Mouse (Mus musculus) hindbrain, embryonic 10.5 days (tissue): ENCODE results near the gene Mark3. TPM values are rescaled to one million over a fixed set of nuclear protein-coding genes. Genes with fewer than 3 reads are reported as not detected.

Experiments used
- DNase-seq: peaks from one replicate; pipeline ENCODE4 v3.0.0-alpha.2; 2017; ENCODE audit warnings: low spot score
- H3K27ac ChIP-seq: fragments of 300-500 bp; sonication (generic); 2 replicates; pipeline ENCODE4 v1.5.1; 2016; ENCODE audit warnings: mild to moderate bottlenecking, moderate library complexity
- H3K27me3 ChIP-seq: fragments of 300-500 bp; sonication (generic); 2 replicates; pipeline ENCODE4 v1.6.1; 2016; ENCODE audit warnings: mild to moderate bottlenecking; ENCODE audit not compliant: poor library complexity, insufficient read depth, severe bottlenecking
- H3K36me3 ChIP-seq: fragments of 300-500 bp; sonication (generic); 2 replicates; pipeline ENCODE4 v1.6.1; 2016; ENCODE audit warnings: mild to moderate bottlenecking, moderate library complexity
- H3K4me1 ChIP-seq: fragments of 300-500 bp; sonication (generic); replicated peaks from 2 replicates; pipeline ENCODE4 v1.6.1; 2016; ENCODE audit warnings: mild to moderate bottlenecking
- H3K4me3 ChIP-seq: fragments of 300-500 bp; sonication (generic); 2 replicates; pipeline ENCODE4 v1.5.1; 2016; ENCODE audit warnings: mild to moderate bottlenecking, moderate library complexity
- H3K9me3 ChIP-seq: fragments of 300-500 bp; sonication (generic); 2 replicates; pipeline ENCODE4 v1.6.1; 2016; ENCODE audit warnings: mild to moderate bottlenecking, moderate library complexity
- WGBS: fragments of 180-500 bp; shearing (Covaris S2); methylation state at CpG from one replicate; pipeline ENCODE4 v1.1.7; 2016; 5-methylcytosine and 5-hydroxymethylcytosine counted together
- polyA plus RNA-seq: library from polyadenylated mRNA; unstranded; fragments of >200 nt; fragmentation: Nextera tagmentation; extraction: Ambion mirVana; gene quantifications from 2 replicates; pipeline ENCODE4 v1.2.1, GENCODE M21; 2016

Gene Mark3
- polyA plus RNA-seq, 1 experiment from 2014 or later = 49.3 TPM

- DNase-seq = no peak
- no peaks in the 10 kb centered on the region for H3K9me3 ChIP-seq
- H3K27ac ChIP-seq = 0 out of 2 replicates have a peak overlapping the region, but pooled peaks have one; percentile 29
- WGBS = 63% methylated on average over 2 of the region's 2 CpGs
- no peak overlapping the region for H3K4me3 ChIP-seq
- H3K4me1 ChIP-seq = peaks cover 70% of the 10 kb centered on the region
- H3K36me3 ChIP-seq = peaks cover 17% of the 10 kb centered on the region
- H3K27me3 ChIP-seq = peaks cover 61% of the 10 kb centered on the region
These were observed 100.6 kb downstream of the Mark3 start for GRCm38 (mm10) chr12:111674850-111675486.

DNA sequence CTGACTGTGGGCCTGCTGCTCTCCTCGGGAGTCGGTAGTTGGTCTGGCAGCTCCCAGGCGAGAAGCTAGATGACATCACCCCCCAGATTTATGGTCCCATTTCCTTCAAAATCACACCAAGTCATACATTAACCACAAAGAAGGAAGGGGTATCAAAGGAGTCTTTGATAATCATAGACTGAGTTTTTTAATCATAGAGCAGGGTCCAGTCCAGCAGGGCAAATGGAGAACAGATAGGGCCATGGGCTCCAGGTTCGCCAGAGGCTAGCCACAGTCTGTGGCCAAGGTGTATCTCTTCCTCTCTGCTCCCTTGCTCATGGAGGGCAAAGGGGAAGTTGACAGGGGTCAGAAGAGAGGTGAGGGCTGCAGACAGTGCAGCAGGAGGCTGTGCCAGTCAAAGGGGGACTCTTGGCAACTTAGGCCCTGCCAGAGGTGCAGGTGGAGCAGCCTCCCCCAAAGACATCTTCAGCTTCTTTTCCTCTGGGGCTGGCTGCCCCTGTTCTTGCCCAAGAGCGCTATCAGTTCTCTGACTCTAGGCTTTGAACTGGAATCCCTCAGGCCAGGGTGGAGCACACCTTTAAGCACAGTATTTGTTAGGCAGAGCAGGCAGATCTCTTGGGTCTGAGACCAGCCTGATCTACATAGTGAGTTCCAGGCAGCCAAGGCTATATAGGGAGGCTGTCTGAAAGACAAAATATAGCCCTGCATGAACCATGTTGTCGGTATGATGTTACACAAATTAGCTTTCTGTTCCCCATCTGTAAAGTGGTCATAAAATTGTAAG lies 101.7 kb downstream of the Mark3 start:
- Histone ChIP-seq H3K36me3 (peaks cover 17% of the 10 kb centered on the region), H3K27ac (0 out of 2 replicates have a peak overlapping the region, but pooled peaks have one; percentile 29), H3K4me3 (no peak overlapping the region), H3K4me1 (peaks cover 68% of the 10 kb centered on the region), H3K9me3 (no peaks in the 10 kb centered on the region), H3K27me3 (peaks cover 51% of the 10 kb centered on the region)
- 85% methylated on average over 6 of the region's 6 CpGs for WGBS
- no peak for DNase-seq

DNA sequence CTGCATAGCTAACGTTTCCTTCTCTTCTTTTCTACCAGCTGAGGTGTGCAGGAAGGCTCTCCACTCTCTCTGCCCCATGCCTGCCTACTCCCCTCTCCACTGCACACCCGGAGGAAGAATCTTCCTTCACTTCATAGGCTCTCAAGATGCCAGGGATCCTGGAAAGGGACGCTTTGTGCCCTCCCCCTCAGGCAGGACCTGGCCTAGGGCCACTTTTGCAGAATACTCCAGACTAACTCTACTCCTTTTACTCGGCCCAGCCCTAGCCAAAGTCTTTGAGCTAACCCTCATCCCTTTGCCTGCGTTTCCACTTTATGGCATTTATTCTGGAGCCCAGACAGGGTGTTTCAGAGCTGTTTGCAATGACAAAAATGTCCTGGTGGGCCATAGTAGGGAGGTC lies 103.1 kb downstream of the Mark3 start:
- peaks cover 37% of the 10 kb centered on the region for H3K27me3 ChIP-seq
- H3K4me1 ChIP-seq = peaks cover 66% of the 10 kb centered on the region
- peak overlapping the region; percentile 96 for H3K4me3 ChIP-seq
- WGBS = 20% methylated on average over 5 of the region's 5 CpGs
- H3K36me3 ChIP-seq = peaks cover 25% of the 10 kb centered on the region
- no peak for DNase-seq
- H3K27ac ChIP-seq = peak overlapping the region; percentile 93
- H3K9me3 ChIP-seq = no peaks in the 10 kb centered on the region

GRCm38 (mm10) chr12:111677882-111678669 lies 103.8 kb downstream of the Mark3 start, which contains the start of gene Trmt61a:
Trmt61a (plus strand) TSS chr12:111678105.
- peak within 1 kb of the TSS; percentile 96 for H3K4me3 ChIP-seq
- H3K27ac ChIP-seq = peak within 1 kb of the TSS; percentile 93
- H3K36me3 ChIP-seq = peaks cover 32% of the 10 kb centered on the region
- DNase-seq = peak; percentile 94
- H3K4me1 ChIP-seq = peaks cover 66% of the 10 kb centered on the region
- WGBS = under 1% methylated on average over 51 of the region's 51 CpGs
- no peaks in the 10 kb centered on the region for H3K9me3 ChIP-seq
- H3K27me3 ChIP-seq = peaks cover 31% of the 10 kb centered on the region

GRCm38 (mm10) chr12:111678670-111678933 lies 104.3 kb downstream of the Mark3 start:
- H3K4me3 ChIP-seq = peak overlapping the region; percentile 96
- peaks cover 68% of the 10 kb centered on the region for H3K4me1 ChIP-seq
- peaks cover 26% of the 10 kb centered on the region for H3K27me3 ChIP-seq
- H3K9me3 ChIP-seq = no peaks in the 10 kb centered on the region
- 10% methylated on average over 13 of the region's 13 CpGs for WGBS
- DNase-seq = no peak
- H3K27ac ChIP-seq = peak overlapping the region; percentile 93
- peaks cover 37% of the 10 kb centered on the region for H3K36me3 ChIP-seq

GRCm38 (mm10) chr12:111678997-111679396 lies 104.7 kb downstream of the Mark3 start:
- peaks cover 22% of the 10 kb centered on the region for H3K27me3 ChIP-seq
- 54% methylated on average over 7 of the region's 7 CpGs for WGBS
- peak overlapping the region; percentile 93 for H3K27ac ChIP-seq
- H3K4me3 ChIP-seq = peak overlapping the region; percentile 96
- H3K36me3 ChIP-seq = peaks cover 41% of the 10 kb centered on the region
- DNase-seq = no peak
- H3K4me1 ChIP-seq = peaks cover 68% of the 10 kb centered on the region
- H3K9me3 ChIP-seq = no peaks in the 10 kb centered on the region

GRCm38 (mm10) chr12:111680661-111681060 lies 106.3 kb downstream of the Mark3 start:
- Histone ChIP-seq H3K36me3 (peaks cover 47% of the 10 kb centered on the region), H3K9me3 (no peaks in the 10 kb centered on the region), H3K4me1 (peaks cover 64% of the 10 kb centered on the region), H3K4me3 (no peak overlapping the region), H3K27me3 (peaks cover 6% of the 10 kb centered on the region), H3K27ac (no peak overlapping the region)
- WGBS = 95% methylated on average over 13 of the region's 13 CpGs
- no peak for DNase-seq

DNA sequence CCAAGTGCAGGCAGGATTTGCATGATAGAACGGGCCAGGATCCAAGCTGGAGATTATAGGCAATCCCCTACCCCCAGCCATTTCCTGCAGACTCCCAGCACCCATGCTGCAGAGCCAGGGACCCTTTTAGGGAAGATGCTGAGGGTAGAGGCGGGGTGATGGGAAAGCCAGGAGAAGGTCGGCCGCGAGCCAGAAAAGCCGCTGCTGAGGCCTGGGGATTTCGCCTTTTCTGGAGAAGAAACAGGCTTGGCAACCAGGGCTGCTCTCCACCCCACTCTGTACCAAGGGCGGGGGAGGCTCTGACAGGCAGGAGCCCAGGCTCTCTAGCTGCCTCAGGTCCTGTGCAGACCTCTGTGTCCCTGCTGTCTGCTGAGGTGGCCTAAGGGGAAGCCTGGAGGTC lies 107.0 kb downstream of the Mark3 start:
- DNase-seq = no peak
- Histone ChIP-seq H3K27ac (no peak overlapping the region), H3K9me3 (no peaks in the 10 kb centered on the region), H3K4me3 (no peak overlapping the region), H3K27me3 (no peaks in the 10 kb centered on the region), H3K4me1 (peaks cover 65% of the 10 kb centered on the region), H3K36me3 (peaks cover 47% of the 10 kb centered on the region)
- WGBS = 88% methylated on average over 8 of the region's 8 CpGs

- peaks cover 47% of the 10 kb centered on the region for H3K36me3 ChIP-seq
- no peak for DNase-seq
- peaks cover 67% of the 10 kb centered on the region for H3K4me1 ChIP-seq
- H3K27ac ChIP-seq = peak overlapping the region; percentile 65
- WGBS = 79% methylated on average over 5 of the region's 5 CpGs
- H3K4me3 ChIP-seq = no peak overlapping the region
- H3K27me3 ChIP-seq = no peaks in the 10 kb centered on the region
- H3K9me3 ChIP-seq = no peaks in the 10 kb centered on the region
These were observed 107.7 kb downstream of the Mark3 start for GRCm38 (mm10) chr12:111682003-111682402.

DNA sequence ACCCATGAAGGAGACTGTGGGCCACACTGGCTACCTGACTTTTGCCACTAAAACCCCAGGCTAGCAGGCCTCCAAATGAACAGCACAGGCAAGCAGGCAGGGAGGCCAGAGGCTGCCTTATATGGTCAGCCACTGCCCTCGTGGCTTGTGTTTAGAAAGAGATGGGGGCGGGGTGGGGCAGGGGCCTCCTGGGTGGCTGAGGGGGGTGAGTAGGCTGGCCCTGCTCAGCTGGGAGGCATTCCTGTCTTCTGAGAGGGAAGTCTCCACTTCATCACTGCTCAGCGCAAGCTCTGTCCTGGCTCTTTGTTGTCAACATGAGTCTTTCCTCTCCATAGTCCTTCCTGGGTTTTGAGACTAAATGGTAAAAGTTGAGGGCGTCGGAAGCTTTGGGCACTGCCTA lies 108.5 kb downstream of the Mark3 start:
- H3K27me3 ChIP-seq = no peaks in the 10 kb centered on the region
- H3K4me3 ChIP-seq = no peak overlapping the region
- DNase-seq = no peak
- peaks cover 47% of the 10 kb centered on the region for H3K36me3 ChIP-seq
- peaks cover 67% of the 10 kb centered on the region for H3K4me1 ChIP-seq
- no peaks in the 10 kb centered on the region for H3K9me3 ChIP-seq
- peak overlapping the region; percentile 65 for H3K27ac ChIP-seq
- WGBS = 64% methylated on average over 5 of the region's 5 CpGs

DNA sequence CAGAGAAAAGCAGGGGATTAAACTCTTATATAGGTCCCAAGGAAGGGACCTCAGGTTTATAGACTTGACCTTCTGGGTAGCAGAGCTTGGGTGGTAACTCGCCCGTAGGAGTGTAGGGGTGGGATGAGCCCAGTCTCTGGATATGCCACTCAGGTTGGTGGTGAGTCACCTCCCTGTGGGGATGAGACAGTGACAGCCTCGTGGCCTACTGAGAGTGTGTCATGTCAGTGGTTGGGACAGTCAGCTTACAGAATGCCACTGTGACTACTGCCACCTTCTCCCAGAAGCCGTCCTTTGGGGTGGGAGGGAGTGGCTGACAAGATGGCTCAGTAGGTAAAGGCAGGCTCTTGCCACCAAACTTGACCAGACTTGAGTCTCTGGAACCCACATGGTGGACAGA lies 112.1 kb downstream of the Mark3 start:
- H3K4me1 ChIP-seq = peaks cover 76% of the 10 kb centered on the region
- DNase-seq = no peak
- no peaks in the 10 kb centered on the region for H3K27me3 ChIP-seq
- 92% methylated on average over 4 of the region's 4 CpGs for WGBS
- peak overlapping the region; percentile 98 for H3K27ac ChIP-seq
- no peaks in the 10 kb centered on the region for H3K9me3 ChIP-seq
- H3K36me3 ChIP-seq = peaks cover 32% of the 10 kb centered on the region
- H3K4me3 ChIP-seq = 0 out of 2 replicates have a peak overlapping the region, but pooled peaks have one; percentile 18

- Histone ChIP-seq H3K36me3 (peaks cover 20% of the 10 kb centered on the region), H3K27me3 (no peaks in the 10 kb centered on the region), H3K4me1 (peaks cover 76% of the 10 kb centered on the region), H3K4me3 (peak overlapping the region; percentile 9; the same call in 1 of the 2 replicates), H3K9me3 (no peaks in the 10 kb centered on the region), H3K27ac (peak overlapping the region; percentile 98)
- 30% methylated on average over 14 of the region's 14 CpGs for WGBS
- peak; percentile 35 for DNase-seq
These were observed 113.2 kb downstream of the Mark3 start for GRCm38 (mm10) chr12:111687350-111688068.
